Mouse (Mus musculus) adrenal gland, postnatal 14 days (tissue): ENCODE measurements around the gene Gm49352. TPM values are rescaled to one million over a fixed set of nuclear protein-coding genes. Genes with fewer than 3 reads are reported as not detected.
"Not testable (repeated sequence)": the region's sequence is repeated elsewhere in the genome, so short reads cannot be mapped to it uniquely, and the experiment has no call there.

Experiments used
- DNase-seq: peaks from one replicate; pipeline ENCODE4 v3.0.0; 2021; ENCODE audit warnings: mixed read lengths
- long read RNA-seq, 2 experiments: library from polyadenylated mRNA; stranded (forward); transcript quantifications; one replicate each; pipeline ENCODE4 v2.0.0; 2021
- total RNA-seq: library from RNA; stranded (reverse); gene quantifications from 2 replicates; pipeline ENCODE4 v1.2.3, GENCODE M21; 2021

Gene Gm49352
- not detected in 2 replicates for total RNA-seq
- long read RNA-seq, experiment 1 = 0 reads
- long read RNA-seq, experiment 2 = 0 reads

DNA sequence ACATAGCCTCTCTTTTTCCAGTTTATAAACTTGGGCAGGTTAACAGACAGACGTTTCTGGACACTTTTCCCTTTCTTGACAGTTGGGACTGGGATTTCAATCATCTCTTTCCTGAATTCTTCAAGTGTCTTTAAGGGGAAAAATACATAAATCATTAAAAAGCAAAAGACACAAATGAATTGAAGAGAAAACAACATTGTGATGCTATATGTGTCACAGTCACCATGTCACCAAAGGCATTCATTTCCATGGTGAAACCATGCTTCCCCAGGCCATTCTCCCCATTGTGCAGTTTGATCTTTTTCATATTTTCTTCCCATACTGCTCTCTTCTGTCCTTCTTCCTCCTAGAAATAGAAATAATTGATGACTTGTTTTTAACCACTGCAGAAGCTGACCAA is at the start of gene Gm49352:
TSS of gene Gm49352 (minus strand) at position 101 of the 400 bp plus-strand sequence.
- not testable (repeated sequence) for DNase-seq

DNA sequence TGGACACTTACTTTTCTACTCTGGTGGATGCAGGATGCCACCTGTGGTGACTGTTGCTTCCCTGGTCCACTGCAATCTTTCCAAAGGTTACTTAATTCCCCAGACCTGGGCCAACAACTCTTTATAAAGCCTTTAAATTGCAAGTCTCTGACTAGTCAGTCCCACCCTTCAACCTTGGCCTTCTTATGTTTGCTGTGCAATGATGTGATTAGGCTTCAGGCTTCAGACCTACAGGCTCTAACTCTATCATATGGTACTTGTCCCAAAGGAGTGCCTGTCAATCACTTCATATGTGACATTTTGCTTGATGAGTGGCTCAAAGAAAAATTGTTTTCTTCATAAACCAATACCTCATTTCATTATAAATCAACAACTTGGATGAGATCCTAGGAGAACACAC is 2.1 kb upstream of the Gm49352 start, which contains the start of gene Cts3:
TSS of gene Cts3 (minus strand) at position 101 of the 400 bp plus-strand sequence.
- DNase-seq = no peak

DNA sequence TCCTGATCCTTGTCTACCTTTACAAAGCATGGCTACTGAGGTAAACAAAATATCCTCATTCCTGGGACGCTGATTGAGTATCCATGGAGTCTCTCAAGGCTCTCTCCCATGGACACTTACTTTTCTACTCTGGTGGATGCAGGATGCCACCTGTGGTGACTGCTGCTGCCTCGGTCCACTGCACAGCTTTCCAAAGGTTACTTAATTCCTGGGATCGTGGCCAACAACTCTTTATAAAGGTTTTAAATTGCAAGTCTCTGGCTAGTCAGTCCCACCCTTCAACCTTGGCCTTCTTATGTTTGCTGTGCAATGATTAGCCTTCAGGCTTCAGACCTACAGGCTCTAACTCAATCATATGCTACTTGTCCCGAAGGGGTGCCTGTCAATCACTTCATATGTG is 26.3 kb downstream of the Gm49352 start, which contains the start of gene Ctsm:
TSS of gene Ctsm (minus strand) at position 209 of the 400 bp plus-strand sequence.
- no peak for DNase-seq

Other genes starting within 250 kb of the Gm49352 start
- gene Cts7, start 210.0 kb downstream of the Gm49352 start, total RNA-seq = not detected in 2 replicates
- not detected in 2 replicates for gene Ctsm, start 26.3 kb downstream of the Gm49352 start, total RNA-seq
- gene Cts3, start 2.0 kb upstream of the Gm49352 start, total RNA-seq = not detected in 2 replicates